ENCODE assay signal across 8 mouse cellular contexts in the genomic region with DNA sequence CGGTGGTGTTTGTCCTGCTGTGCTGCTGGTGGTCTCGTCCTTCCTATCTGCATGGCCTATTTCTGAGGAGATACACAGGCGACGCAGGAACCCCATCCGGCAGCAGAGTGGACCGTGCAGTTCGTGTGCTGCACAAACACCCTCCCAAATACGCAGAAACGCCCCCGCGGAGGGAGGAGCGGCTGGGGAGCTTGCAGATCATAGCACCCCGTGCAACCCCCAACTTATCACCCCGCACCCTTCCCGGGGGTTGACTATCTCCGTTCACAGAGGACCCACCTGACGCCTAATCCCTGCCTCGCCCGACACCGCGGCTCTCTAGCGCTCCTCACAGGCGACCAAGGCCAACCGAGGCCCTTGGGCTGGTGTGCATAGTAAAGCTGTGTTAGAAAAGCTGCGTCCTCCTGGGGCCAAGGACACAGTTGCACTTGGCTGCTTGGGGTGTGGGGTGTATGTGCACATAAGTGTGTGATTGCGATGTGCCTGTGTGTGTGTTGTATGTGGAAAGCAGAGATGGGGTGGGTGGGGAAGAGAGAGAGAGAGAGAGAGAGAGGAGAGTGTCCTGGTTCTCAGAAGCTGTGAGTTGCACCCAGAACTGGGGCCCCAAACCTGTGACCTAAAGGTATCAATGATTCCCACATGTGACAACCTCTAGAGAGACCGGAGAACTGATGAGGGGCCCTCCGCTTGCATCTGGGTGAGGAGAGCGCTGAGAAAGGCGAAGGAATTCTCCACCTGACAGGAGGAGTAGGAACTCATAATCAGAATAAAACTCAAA. TPM values are rescaled to one million over a fixed set of nuclear protein-coding genes. Genes with fewer than 3 reads are reported as not detected.
DNase-seq lines count a peak whose midpoint lies in the region.

No protein-coding gene starts in this region.

- peak; percentile 21 for DNase-seq in gastrocnemius, postnatal 14 days
- no peak for DNase-seq in gastrocnemius, adult 18-20 months (ENCODE audit: low spot score)
- peak; percentile 40 to 51 for DNase-seq in adrenal gland, adult 18-20 months (ENCODE audit: low spot score in 2 of 2)
- DNase-seq in embryo, embryonic 10 days (ENCODE audit: low spot score), result peak; percentile 60
- DNase-seq in heart, postnatal 10 days, result peak; percentile 35 to 47
- peak; percentile 47 to 48 for DNase-seq in layer of hippocampus, postnatal 25 days (ENCODE audit: extremely low spot score in 1 of 2, low spot score in 1 of 2)
- peak; percentile 28 for DNase-seq in lung, postnatal 10 days
- DNase-seq in right cerebral cortex, postnatal 14 days, result peak; percentile 51

- intact Hi-C loops in gastrocnemius, postnatal 14 days (cut with DNase I; ENCODE audit: low total_unique reads), result no loop called here
- intact Hi-C loops in heart, postnatal 10 days (cut with DNase I), result no loop called here

RNA-seq across cellular contexts. Expression of a gene that starts 3.5 kb away (rescaled TPM):
- total RNA-seq in gastrocnemius, postnatal 14 days (2021), result not detected
- total RNA-seq in gastrocnemius, adult 18-20 months (2021), result not detected
- total RNA-seq in adrenal gland, adult 18-20 months (2021), result not detected
- not detected for total RNA-seq in heart, postnatal 10 days (2021)
- total RNA-seq in layer of hippocampus, postnatal 25 days (2021), result not detected

RNA-seq across cellular contexts. Expression of a gene that starts 27.5 kb away (rescaled TPM):
- total RNA-seq in gastrocnemius, postnatal 14 days (2021), result under 1 TPM; 0.41 to 0.42 TPM
- total RNA-seq in gastrocnemius, adult 18-20 months (2021), result under 1 TPM; 0.14 to 0.26 TPM
- 1 to 10 TPM; 2.6 to 7.7 TPM for total RNA-seq in adrenal gland, adult 18-20 months (2021)
- under 1 TPM; 0.19 to 0.60 TPM for total RNA-seq in heart, postnatal 10 days (2021)
- 10 to 100 TPM; 10.7 to 16.7 TPM for total RNA-seq in layer of hippocampus, postnatal 25 days (2021)

RNA-seq across cellular contexts. Expression of a gene that starts 30.7 kb away (rescaled TPM):
- total RNA-seq in gastrocnemius, postnatal 14 days (2021), result 10 to 100 TPM; 24.7 to 30.7 TPM
- 10 to 100 TPM; 27.2 to 27.8 TPM for total RNA-seq in gastrocnemius, adult 18-20 months (2021)
- total RNA-seq in adrenal gland, adult 18-20 months (2021), result 100 to 1,000 TPM; 213 to 346 TPM
- 10 to 100 TPM; 26.2 to 28.3 TPM for total RNA-seq in heart, postnatal 10 days (2021)
- 10 to 100 TPM; 86.4 to 99.0 TPM for total RNA-seq in layer of hippocampus, postnatal 25 days (2021)

RNA-seq across cellular contexts. Expression of a gene that starts 31.6 kb away (rescaled TPM):
- not detected for total RNA-seq in gastrocnemius, postnatal 14 days (2021)
- total RNA-seq in gastrocnemius, adult 18-20 months (2021), result not detected
- total RNA-seq in adrenal gland, adult 18-20 months (2021), result not detected
- total RNA-seq in heart, postnatal 10 days (2021), result not detected
- total RNA-seq in layer of hippocampus, postnatal 25 days (2021), result not detected

RNA-seq across cellular contexts. Expression of a gene that starts 32.1 kb away (rescaled TPM):
- total RNA-seq in gastrocnemius, postnatal 14 days (2021), result 10 to 100 TPM; 18.2 to 18.6 TPM
- total RNA-seq in gastrocnemius, adult 18-20 months (2021), result 10 to 100 TPM; 16.6 to 18.6 TPM
- total RNA-seq in adrenal gland, adult 18-20 months (2021), result 10 to 100 TPM; 45.3 to 64.8 TPM
- total RNA-seq in heart, postnatal 10 days (2021), result 10 to 100 TPM; 26.6 to 26.7 TPM
- total RNA-seq in layer of hippocampus, postnatal 25 days (2021), result 10 to 100 TPM; 39.0 to 46.7 TPM
